Mouse (Mus musculus): ENCODE results near the gene Tex26.

DNA sequence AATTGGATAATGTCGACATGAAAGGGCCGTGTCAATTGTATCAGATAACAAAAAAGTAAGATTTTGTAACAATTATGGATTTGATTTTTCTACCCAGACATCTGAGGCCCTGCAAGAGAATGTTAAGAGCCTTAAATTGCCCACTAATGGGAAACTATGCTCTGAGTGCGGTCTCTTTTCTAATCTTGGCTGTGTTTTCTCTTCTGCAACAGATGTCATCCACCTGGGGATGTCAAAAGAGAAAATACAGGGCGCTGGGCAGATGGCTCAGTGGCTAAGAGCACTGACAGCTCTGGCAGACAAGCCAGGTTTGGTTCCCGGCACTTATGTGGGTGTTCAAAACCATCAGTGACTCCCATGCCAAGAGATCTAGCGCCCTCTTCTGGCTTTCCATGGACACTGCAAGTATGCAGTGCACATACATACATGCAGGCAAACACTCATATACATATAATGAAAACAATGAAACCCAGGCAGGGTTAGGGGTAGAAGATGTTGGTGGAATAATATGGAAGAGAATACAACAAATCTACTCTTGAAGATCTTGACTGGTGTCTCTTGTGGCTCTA lies 47.0 kb upstream of the Tex26 start:
- TF ChIP-seq CTCF (IDR thresholded peaks at IDR 0.05; ENCODE audit: insufficient read depth, low read depth, low read length) (no peak), POLR2A (IDR thresholded peaks at IDR 0.05; ENCODE audit: insufficient read depth, low read depth, low read length) (no peak)
